Mouse (Mus musculus) spleen, postnatal 36 days (tissue): Measurements from ENCODE around the gene Krt27.

Source experiments
- DNase-seq, 2 experiments: peaks; one replicate each; pipeline ENCODE4 v3.0.0; 2022; ENCODE audit warnings: low spot score in 2 of 2, mixed read lengths in 1 of 2

Krt27 gene

GRCm38 (mm10) chr11:99351004-99351403 lies at the start of gene Krt27:
Krt27 (minus strand) TSS chr11:99351104.
- no peak for DNase-seq

GRCm38 (mm10) chr11:99399956-99400549 lies 49.1 kb upstream of the Krt27 start:
- no peak for DNase-seq

GRCm38 (mm10) chr11:99398832-99399231 lies 47.9 kb upstream of the Krt27 start:
- no peak for DNase-seq

- no peak for DNase-seq
Observed at GRCm38 (mm10) chr11:99398084-99398483, 47.2 kb upstream of the Krt27 start.

GRCm38 (mm10) chr11:99396661-99397060 lies 45.8 kb upstream of the Krt27 start:
- DNase-seq: no peak

GRCm38 (mm10) chr11:99396034-99396433 lies 45.1 kb upstream of the Krt27 start:
- no peak for DNase-seq

- no peak for DNase-seq
Observed at GRCm38 (mm10) chr11:99392492-99392891, 41.6 kb upstream of the Krt27 start.

- DNase-seq: no peak
Observed at GRCm38 (mm10) chr11:99391375-99391774, 40.5 kb upstream of the Krt27 start.

- DNase-seq: no peak
Observed at GRCm38 (mm10) chr11:99390866-99391265, 40.0 kb upstream of the Krt27 start.

- no peak for DNase-seq
Observed at GRCm38 (mm10) chr11:99389264-99389663, 38.4 kb upstream of the Krt27 start, which contains the start of gene Krt10. Krt10 (minus strand) TSS chr11:99389364.

- no peak for DNase-seq
Observed at GRCm38 (mm10) chr11:99388661-99389060, 37.8 kb upstream of the Krt27 start.

GRCm38 (mm10) chr11:99385813-99386721 lies 35.2 kb upstream of the Krt27 start:
- DNase-seq: peak; percentile 80

- DNase-seq: peak; percentile 37 to 43
Observed at GRCm38 (mm10) chr11:99379568-99379967, 28.7 kb upstream of the Krt27 start.

- DNase-seq: no peak
Observed at GRCm38 (mm10) chr11:99374803-99375202, 23.9 kb upstream of the Krt27 start, which contains the start of gene Krt28. Krt28 (minus strand) TSS chr11:99374903.

GRCm38 (mm10) chr11:99369853-99370451 lies 19.0 kb upstream of the Krt27 start:
- DNase-seq: no peak

GRCm38 (mm10) chr11:99369229-99369628 lies 18.3 kb upstream of the Krt27 start:
- no peak for DNase-seq

GRCm38 (mm10) chr11:99366791-99367190 lies 15.9 kb upstream of the Krt27 start:
- no peak for DNase-seq

- DNase-seq: no peak
Observed at GRCm38 (mm10) chr11:99364412-99364811, 13.5 kb upstream of the Krt27 start.

GRCm38 (mm10) chr11:99361423-99361822 lies 10.5 kb upstream of the Krt27 start:
- no peak for DNase-seq

- DNase-seq: no peak
Observed at GRCm38 (mm10) chr11:99339299-99339847, 11.5 kb downstream of the Krt27 start.

- DNase-seq: no peak
Observed at GRCm38 (mm10) chr11:99337866-99338265, 13.0 kb downstream of the Krt27 start, which contains the start of gene Krt26. Krt26 (minus strand) TSS chr11:99337966.

GRCm38 (mm10) chr11:99333426-99333825 lies 17.5 kb downstream of the Krt27 start:
- no peak for DNase-seq
